ENCODE assay signal across 23 mouse cellular contexts in the genomic region with DNA sequence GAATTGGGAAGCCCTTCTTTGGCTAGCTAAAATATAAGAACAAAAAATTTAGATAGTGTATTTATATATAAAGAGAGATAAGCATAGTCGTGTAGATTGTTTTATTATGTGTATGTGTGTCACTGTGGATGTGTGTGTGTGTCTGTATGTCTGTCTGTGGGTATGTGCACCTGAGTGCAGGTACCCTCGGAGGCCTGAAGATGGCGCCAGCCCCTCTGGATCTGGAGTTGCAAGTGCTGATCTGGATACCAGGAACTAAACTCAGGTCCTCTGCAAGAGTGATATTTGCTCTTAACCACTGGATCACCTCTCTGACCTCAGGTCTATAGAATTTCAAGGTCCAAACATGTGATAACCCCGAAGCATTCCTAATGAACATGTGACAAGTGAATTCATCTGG. TPM values are rescaled to one million over a fixed set of nuclear protein-coding genes. Genes with fewer than 3 reads are reported as not detected.
DNase-seq lines count a peak whose midpoint lies in the region; ATAC-seq and TF ChIP-seq lines count a peak whose summit lies in the region.
"Had no signal": no experiment of that assay in that cellular context is flagged by ENCODE, and none has a peak within 500 bp of the region (broad histone marks: within the 10 kb centered on the region; RNA-seq: fewer than 3 reads in every experiment).

No protein-coding gene starts in this region.

- no peak overlapping the region for H3K9ac ChIP-seq in heart, adult 2 months (ENCODE audit: low read depth, low read length)
- no peak overlapping the region for H3K9ac ChIP-seq in liver, embryonic 14.5 days (replicated peaks)
- no peak overlapping the region for H3K9ac ChIP-seq in ES-Bruce4 (ENCODE audit: low read depth, poor library complexity, severe bottlenecking)
- H3K9ac ChIP-seq: embryonic facial prominence, embryonic 13.5 days; forebrain, embryonic 12.5 days; heart, embryonic 13.5 days; hindbrain, embryonic 12.5 days had no signal

- H3K9me3 ChIP-seq in liver, embryonic 14.5 days (ENCODE audit: control insufficient read depth, low read length) = no peaks in the 10 kb centered on the region
- H3K9me3 ChIP-seq in ES-Bruce4 (replicated peaks; ENCODE audit: control insufficient read depth, insufficient read depth, low read length, poor library complexity, severe bottlenecking) = no peaks in the 10 kb centered on the region; the same call in 1 of the 2 replicates
- H3K9me3 ChIP-seq: embryonic facial prominence, embryonic 13.5 days; forebrain, embryonic 12.5 days; heart, embryonic 13.5 days; hindbrain, embryonic 12.5 days had no signal

- H3K4me2 ChIP-seq in liver, embryonic 14.5 days (ENCODE audit: low read depth) = no peak overlapping the region
- H3K4me2 ChIP-seq: embryonic facial prominence, embryonic 13.5 days; forebrain, embryonic 12.5 days; heart, embryonic 13.5 days; hindbrain, embryonic 12.5 days had no signal

- H3K36me3 ChIP-seq in heart, adult 2 months (ENCODE audit: control insufficient read depth, insufficient read depth, low read length) = peaks cover 2% of the 10 kb centered on the region; the same call in 1 of the 2 replicates
- no peaks in the 10 kb centered on the region for H3K36me3 ChIP-seq in liver, embryonic 14.5 days (replicated peaks; ENCODE audit: control insufficient read depth, insufficient read depth, low read depth)
- H3K36me3 ChIP-seq in ES-Bruce4 (ENCODE audit: control insufficient read depth, insufficient read depth, low read length, poor library complexity, severe bottlenecking) = no peaks in the 10 kb centered on the region
- H3K36me3 ChIP-seq: embryonic facial prominence, embryonic 13.5 days; forebrain, embryonic 12.5 days; G1E; heart, embryonic 13.5 days; hindbrain, embryonic 12.5 days had no signal

- H3K79me2 ChIP-seq in heart, adult 2 months (replicated peaks; ENCODE audit: control insufficient read depth, insufficient read depth, low read length) = no peaks in the 10 kb centered on the region

- H3K27ac ChIP-seq in heart, adult 2 months = no peak overlapping the region
- no peak overlapping the region for H3K27ac ChIP-seq in liver, embryonic 14.5 days
- no peak overlapping the region for H3K27ac ChIP-seq in ES-Bruce4 (ENCODE audit: insufficient read depth, low read length)
- H3K27ac ChIP-seq: embryonic facial prominence, embryonic 13.5 days; forebrain, embryonic 12.5 days; heart, embryonic 13.5 days; hindbrain, embryonic 12.5 days had no signal

- no peak for TF ChIP-seq EP300 in heart, adult 2 months (IDR thresholded peaks at IDR 0.05; ENCODE audit: insufficient read depth, low read depth, low read length)
- no peak for TF ChIP-seq EP300 in liver, embryonic 14.5 days (IDR thresholded peaks at IDR 0.05; ENCODE audit: low read depth)
- no peak for TF ChIP-seq EP300 in ES-Bruce4 (IDR thresholded peaks at IDR 0.05; ENCODE audit: insufficient read depth, low read depth, low read length)

- peaks cover 13% of the 10 kb centered on the region for H3K4me1 ChIP-seq in heart, adult 2 months (ENCODE audit: control insufficient read depth, insufficient read depth, low read length)
- peaks cover 0 to 5% of the 10 kb centered on the region in 2 experiments; a peak in 1 of 4 replicates for H3K4me1 ChIP-seq in liver, embryonic 14.5 days (replicated peaks; ENCODE audit: control insufficient read depth in 2 of 2, insufficient read depth in 2 of 2, low read length in 1 of 2)
- no peaks in the 10 kb centered on the region for H3K4me1 ChIP-seq in ES-Bruce4 (ENCODE audit: control insufficient read depth, insufficient read depth, low read length)
- H3K4me1 ChIP-seq: forebrain, embryonic 12.5 days had no signal

- peak; percentile 26; the same call in 1 of the 2 replicates for TF ChIP-seq CTCF in heart, adult 2 months (IDR thresholded peaks at IDR 0.05)
- TF ChIP-seq CTCF in liver, embryonic 14.5 days (IDR thresholded peaks at IDR 0.05; ENCODE audit: low read depth) = peak; percentile 36
- TF ChIP-seq CTCF in ES-Bruce4 (IDR thresholded peaks at IDR 0.05; ENCODE audit: low read depth, low read length) = peak; percentile 22

- intact Hi-C loops in heart, adult 2 months (cut with DNase I) = no loop called here
- intact Hi-C loops in heart, postnatal 10 days (cut with DNase I) = no loop called here

- DNase-seq in heart, adult 2 months = no peak
- no peak for DNase-seq in heart, postnatal 10 days
- DNase-seq in liver, embryonic 14.5 days (ENCODE audit: low read depth in 3 of 3, low spot score in 3 of 3) = no peak
- no peak for DNase-seq in liver
- DNase-seq in ZHBTc4 (ENCODE audit: low read depth, low spot score) = peak; percentile 58
- DNase-seq in left cerebral cortex, adult 8-10 months (ENCODE audit: low spot score in 2 of 2) = no peak
- DNase-seq: adrenal gland, adult 2 months; adrenal gland, postnatal 25 days; cerebellum, adult 18-20 months; cerebellum, adult 9-11 months; cerebellum, postnatal 36 days; gastrocnemius, postnatal 25 days; heart, postnatal 4 days had no signal

- ATAC-seq in liver, embryonic 14.5 days (ENCODE audit: insufficient read depth) = no peak
- no peak for ATAC-seq in megakaryocyte progenitor cell, adult 5-6 weeks (replicated peaks; ENCODE audit: poor library complexity)
- ATAC-seq: forebrain, embryonic 16.5 days; hindbrain, embryonic 16.5 days had no signal

- no peak for TF ChIP-seq POLR2A in heart, adult 2 months (IDR thresholded peaks at IDR 0.05; ENCODE audit: insufficient read depth, low read depth, low read length)
- no peak for TF ChIP-seq POLR2A in ES-Bruce4 (IDR thresholded peaks at IDR 0.05; ENCODE audit: insufficient read depth, low read length)

- H3K27me3 ChIP-seq in heart, adult 2 months (ENCODE audit: control insufficient read depth, insufficient read depth, low read length) = no peaks in the 10 kb centered on the region
- no peaks in the 10 kb centered on the region for H3K27me3 ChIP-seq in liver, embryonic 14.5 days (ENCODE audit: control insufficient read depth, insufficient read depth, low read length)
- H3K27me3 ChIP-seq in ES-Bruce4 (ENCODE audit: control insufficient read depth, insufficient read depth, low read length, poor library complexity, severe bottlenecking) = no peaks in the 10 kb centered on the region
- H3K27me3 ChIP-seq: embryonic facial prominence, embryonic 13.5 days; forebrain, embryonic 12.5 days; heart, embryonic 13.5 days; hindbrain, embryonic 12.5 days had no signal

- no peak overlapping the region for H3K4me3 ChIP-seq in heart, adult 2 months
- no peak overlapping the region for H3K4me3 ChIP-seq in liver, embryonic 14.5 days (ENCODE audit: insufficient read depth in 1 of 2, low read depth in 2 of 2, low read length in 2 of 2)
- H3K4me3 ChIP-seq in ES-Bruce4 (ENCODE audit: low read depth, low read length) = no peak overlapping the region
- H3K4me3 ChIP-seq: embryonic facial prominence, embryonic 13.5 days; forebrain, embryonic 12.5 days; heart, embryonic 13.5 days; hindbrain, embryonic 12.5 days had no signal

- WGBS in heart, adult 2 months = 95% methylated on average over 4 of the region's 4 CpGs
- 68% methylated on average over 4 of the region's 4 CpGs for WGBS in liver, embryonic 14.5 days (ENCODE audit: insufficient replicate concordance)

RNA-seq across cellular contexts. Expression of a gene that starts 33.5 kb away (rescaled TPM):
- 10 to 100 TPM; 61.1 to 62.9 TPM for total RNA-seq in heart, adult 2 months (2021)
- polyA plus RNA-seq in heart, adult 2 months (2012; rRNA removed) = 19.5 and 35.7 TPM in 2 replicates
- 100 to 1,000 TPM; 104 to 112 TPM for total RNA-seq in heart, postnatal 10 days (2021)
- polyA plus RNA-seq in liver, embryonic 14.5 days (2012; rRNA removed) = 133 and 158 TPM in 2 replicates
- 277 and 283 TPM in 2 replicates for polyA plus RNA-seq in liver, embryonic 14.5 days (2014; fragmentation: Nextera tagmentation; extraction: Ambion mirVana)
- polyA plus RNA-seq in ES-Bruce4 (2011; ENCODE audit: insufficient read depth, insufficient read length, low read depth, missing spikeins) = 487 and 560 TPM in 2 replicates
- 322 and 354 TPM in 2 replicates for total RNA-seq in megakaryocyte progenitor cell, adult 5-6 weeks (2015)
- total RNA-seq in megakaryocyte progenitor cell, adult 5-6 weeks (2017) = 249 and 283 TPM in 2 replicates
- 10 to 100 TPM; 21.1 to 29.7 (median 25.1) TPM for total RNA-seq in left cerebral cortex, adult 8-10 months (2022)

RNA-seq across cellular contexts. Expression of a gene that starts 45.4 kb away (rescaled TPM):
- total RNA-seq in heart, adult 2 months (2021) = 10 to 100 TPM; 39.9 to 41.0 TPM
- polyA plus RNA-seq in heart, adult 2 months (2012; rRNA removed) = 9.5 and 14.9 TPM in 2 replicates
- total RNA-seq in heart, postnatal 10 days (2021) = 10 to 100 TPM; 38.8 to 46.9 TPM
- 2.6 and 3.2 TPM in 2 replicates for polyA plus RNA-seq in liver, embryonic 14.5 days (2012; rRNA removed)
- polyA plus RNA-seq in liver, embryonic 14.5 days (2014; fragmentation: Nextera tagmentation; extraction: Ambion mirVana) = 3.8 and 4.0 TPM in 2 replicates
- polyA plus RNA-seq in ES-Bruce4 (2011; ENCODE audit: insufficient read depth, insufficient read length, low read depth, missing spikeins) = 50.1 and 50.2 TPM in 2 replicates
- 23.3 and 25.3 TPM in 2 replicates for total RNA-seq in megakaryocyte progenitor cell, adult 5-6 weeks (2015)
- total RNA-seq in megakaryocyte progenitor cell, adult 5-6 weeks (2017) = 24.9 and 30.7 TPM in 2 replicates
- 10 to 100 TPM; 26.7 to 31.8 (median 29.4) TPM for total RNA-seq in left cerebral cortex, adult 8-10 months (2022)

RNA-seq across cellular contexts. Expression of a gene that starts 59.6 kb away (rescaled TPM):
- total RNA-seq in heart, adult 2 months (2021) = 1 to 10 TPM; 1.9 to 3.0 TPM
- 1.9 and 2.7 TPM in 2 replicates for polyA plus RNA-seq in heart, adult 2 months (2012; rRNA removed)
- 1 to 10 TPM; 3.2 to 3.8 TPM for total RNA-seq in heart, postnatal 10 days (2021)
- polyA plus RNA-seq in liver, embryonic 14.5 days (2012; rRNA removed) = 1.8 and 1.9 TPM in 2 replicates
- 2.6 and 3.9 TPM in 2 replicates for polyA plus RNA-seq in liver, embryonic 14.5 days (2014; fragmentation: Nextera tagmentation; extraction: Ambion mirVana)
- polyA plus RNA-seq in ES-Bruce4 (2011; ENCODE audit: insufficient read depth, insufficient read length, low read depth, missing spikeins) = 1.4 and 3.0 TPM in 2 replicates
- total RNA-seq in megakaryocyte progenitor cell, adult 5-6 weeks (2015) = not detected in 2 replicates
- total RNA-seq in megakaryocyte progenitor cell, adult 5-6 weeks (2017) = not detected in 2 replicates
- total RNA-seq in left cerebral cortex, adult 8-10 months (2022) = 1 to 10 TPM; 2.5 to 4.4 (median 4.0) TPM
- total RNA-seq: granulocyte monocyte progenitor cell, adult 5-6 weeks had no signal
